In the genomic region with DNA sequence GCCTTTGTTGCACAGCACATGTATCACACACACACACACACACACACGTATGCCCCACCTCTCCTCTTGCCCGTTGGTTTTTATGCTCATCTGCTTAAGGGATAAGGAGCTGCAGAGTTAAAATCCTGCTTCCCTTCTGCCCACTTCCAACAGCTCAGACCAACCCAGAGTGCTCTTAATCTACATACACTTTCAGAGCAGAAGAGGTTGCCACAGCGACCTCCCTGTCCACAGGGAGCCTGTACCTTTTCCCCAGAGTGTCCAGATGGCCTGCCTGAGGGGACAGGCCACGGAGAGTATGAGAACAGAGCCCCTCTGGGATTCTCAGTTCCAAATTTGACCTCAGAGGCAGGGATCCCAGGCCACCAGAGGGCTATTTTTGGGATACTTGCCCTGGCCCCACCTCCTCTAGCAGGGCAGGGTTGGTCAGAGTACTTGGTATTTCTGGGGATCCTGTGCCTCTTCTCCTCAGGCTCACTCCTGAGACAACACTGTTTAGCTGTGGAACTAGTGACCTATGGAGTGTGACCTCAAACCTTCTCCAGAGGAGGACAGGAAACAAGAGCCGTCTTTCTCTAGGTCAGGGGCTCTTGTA, we compare ENCODE assay signal across 17 mouse cellular contexts. TPM values are rescaled to one million over a fixed set of nuclear protein-coding genes. Genes with fewer than 3 reads are reported as not detected.
DNase-seq lines count a peak whose midpoint lies in the region; ATAC-seq and TF ChIP-seq lines count a peak whose summit lies in the region.
"Had no signal": no experiment of that assay in that cellular context is flagged by ENCODE, and none has a peak within 500 bp of the region (broad histone marks: within the 10 kb centered on the region; RNA-seq: fewer than 3 reads in every experiment).

No protein-coding gene starts in this region.

- no peak overlapping the region for H3K9ac ChIP-seq in lung, postnatal 0 days (replicated peaks; ENCODE audit: low read depth)
- peak overlapping the region; percentile 29; the same call in 1 of the 2 replicates for H3K9ac ChIP-seq in heart, embryonic 11.5 days (ENCODE audit: low read depth, low read length)
- H3K9ac ChIP-seq in forebrain, postnatal 0 days: no peak overlapping the region

- peak overlapping the region; percentile 77 for H3K27ac ChIP-seq in gastrocnemius, adult 2 months
- H3K27ac ChIP-seq in lung, postnatal 0 days (ENCODE audit: low read length): no peak overlapping the region
- H3K27ac ChIP-seq in heart, embryonic 11.5 days (ENCODE audit: low read depth, low read length): peak overlapping the region; percentile 36; the same call in 1 of the 2 replicates
- no peak overlapping the region for H3K27ac ChIP-seq in forebrain, postnatal 0 days (ENCODE audit: low read depth, low read length)
- H3K27ac ChIP-seq: hindbrain, postnatal 0 days had no signal

- TF ChIP-seq EP300 in lung, postnatal 0 days (IDR thresholded peaks at IDR 0.05): no peak

- intact Hi-C loops in gastrocnemius, adult 2 months (cut with DNase I): no loop called here

- ATAC-seq in lung, postnatal 0 days: peak; percentile 19; the same call in 1 of the 2 replicates
- ATAC-seq in heart, embryonic 11.5 days (replicated peaks; ENCODE audit: insufficient number of reproducible peaks, low FRiP score, low TSS enrichment): no peak
- ATAC-seq in forebrain, postnatal 0 days: no peak
- ATAC-seq: hindbrain, postnatal 0 days; Patski had no signal

- H3K9me3 ChIP-seq in lung, postnatal 0 days (ENCODE audit: low read length): no peaks in the 10 kb centered on the region
- no peaks in the 10 kb centered on the region for H3K9me3 ChIP-seq in heart, embryonic 11.5 days (replicated peaks; ENCODE audit: control insufficient read depth, low read length)
- H3K9me3 ChIP-seq in forebrain, postnatal 0 days (ENCODE audit: low read length): no peaks in the 10 kb centered on the region

- peak; percentile 45 for TF ChIP-seq CTCF in gastrocnemius, adult 2 months (IDR thresholded peaks at IDR 0.05)
- TF ChIP-seq CTCF in lung, postnatal 0 days (IDR thresholded peaks at IDR 0.05): no peak; the same call in 1 of the 2 replicates
- TF ChIP-seq CTCF in forebrain, postnatal 0 days (IDR thresholded peaks at IDR 0.05; ENCODE audit: low read depth): no peak

- H3K4me3 ChIP-seq in gastrocnemius, adult 2 months: peak overlapping the region; percentile 52
- no peak overlapping the region for H3K4me3 ChIP-seq in lung, postnatal 0 days (ENCODE audit: low read depth, low read length)
- no peak overlapping the region for H3K4me3 ChIP-seq in heart, embryonic 11.5 days (ENCODE audit: low read depth, low read length)
- H3K4me3 ChIP-seq in forebrain, postnatal 0 days (ENCODE audit: low read depth, low read length): no peak overlapping the region

- 27% methylated on average over 5 of the region's 5 CpGs for WGBS in lung, postnatal 0 days
- WGBS in heart, embryonic 11.5 days (ENCODE audit: insufficient replicate concordance): 27% methylated on average over 5 of the region's 5 CpGs
- 36% methylated on average over 5 of the region's 5 CpGs for WGBS in forebrain, postnatal 0 days

- no peaks in the 10 kb centered on the region for H3K27me3 ChIP-seq in lung, postnatal 0 days (replicated peaks; ENCODE audit: insufficient read depth, low read length)
- no peaks in the 10 kb centered on the region for H3K27me3 ChIP-seq in heart, embryonic 11.5 days (ENCODE audit: control insufficient read depth, insufficient read depth, low read length)
- no peaks in the 10 kb centered on the region for H3K27me3 ChIP-seq in forebrain, postnatal 0 days (ENCODE audit: insufficient read depth, low read length)
- H3K27me3 ChIP-seq: Patski had no signal

- H3K36me3 ChIP-seq in lung, postnatal 0 days (ENCODE audit: insufficient read depth, low read length): no peaks in the 10 kb centered on the region
- no peaks in the 10 kb centered on the region for H3K36me3 ChIP-seq in heart, embryonic 11.5 days (ENCODE audit: control insufficient read depth, insufficient read depth, low read length)
- no peaks in the 10 kb centered on the region for H3K36me3 ChIP-seq in forebrain, postnatal 0 days (ENCODE audit: insufficient read depth)

- no peak overlapping the region for H3K4me2 ChIP-seq in lung, postnatal 0 days (replicated peaks; ENCODE audit: low read depth, low read length)
- no peak overlapping the region for H3K4me2 ChIP-seq in heart, embryonic 11.5 days
- no peak overlapping the region for H3K4me2 ChIP-seq in forebrain, postnatal 0 days (ENCODE audit: low read depth)

- H3K4me1 ChIP-seq in lung, postnatal 0 days (ENCODE audit: insufficient read depth, low read depth, low read length): no peaks in the 10 kb centered on the region
- H3K4me1 ChIP-seq in heart, embryonic 11.5 days (ENCODE audit: control insufficient read depth, insufficient read depth, low read length): peaks cover 25% of the 10 kb centered on the region
- H3K4me1 ChIP-seq in forebrain, postnatal 0 days (ENCODE audit: insufficient read depth): no peaks in the 10 kb centered on the region

- peak; percentile 70 for DNase-seq in gastrocnemius, adult 2 months
- DNase-seq in gastrocnemius, postnatal 25 days: no peak
- no peak for DNase-seq in lung, postnatal 0 days (ENCODE audit: low spot score)
- no peak for DNase-seq in lung, adult 18-20 months
- DNase-seq in retina, embryonic 14.5 days (ENCODE audit: low spot score): peak; percentile 30
- DNase-seq in forebrain, postnatal 0 days: no peak
- no peak for DNase-seq in ovary, adult 18-20 months (ENCODE audit: low spot score)
- DNase-seq: kidney, postnatal 4 days; right cerebral cortex, adult 18-20 months had no signal

RNA-seq across cellular contexts. Expression of gene Zdhhc19, which starts 39.2 kb away (rescaled TPM):
- total RNA-seq in gastrocnemius, adult 2 months (2021): not detected
- not detected for total RNA-seq in gastrocnemius, postnatal 25 days (2021)
- not detected in 2 replicates for polyA plus RNA-seq in lung, postnatal 0 days (2015; fragmentation: Nextera tagmentation; extraction: Ambion mirVana)
- polyA plus RNA-seq in heart, embryonic 11.5 days (2014; fragmentation: Nextera tagmentation; extraction: Ambion mirVana): 0.27 TPM in 1 of 2 replicates, not detected in the other
- not detected in 2 replicates for total RNA-seq in forebrain, postnatal 0 days (2014; rRNA removed)
- polyA plus RNA-seq in forebrain, postnatal 0 days (2015; fragmentation: Nextera tagmentation; extraction: Ambion mirVana): 0.24 TPM in 1 of 2 replicates, not detected in the other
- total RNA-seq: adrenal gland, postnatal 36 days; hindbrain, postnatal 0 days; left cerebral cortex, postnatal 10 days had no signal
- polyA plus RNA-seq: embryonic facial prominence, embryonic 14.5 days; frontal cortex, adult 2 months; Patski; stomach, embryonic 14.5 days had no signal

RNA-seq across cellular contexts. Expression of gene Slc51a, which starts 47.6 kb away (rescaled TPM):
- not detected for total RNA-seq in gastrocnemius, adult 2 months (2021)
- total RNA-seq in gastrocnemius, postnatal 25 days (2021): not detected
- polyA plus RNA-seq in lung, postnatal 0 days (2015; fragmentation: Nextera tagmentation; extraction: Ambion mirVana): 0.30 and 0.41 TPM in 2 replicates
- polyA plus RNA-seq in heart, embryonic 11.5 days (2014; fragmentation: Nextera tagmentation; extraction: Ambion mirVana): 3.2 and 3.8 TPM in 2 replicates
- total RNA-seq in forebrain, postnatal 0 days (2014; rRNA removed): not detected in 2 replicates
- 0.13 and 0.25 TPM in 2 replicates for polyA plus RNA-seq in forebrain, postnatal 0 days (2015; fragmentation: Nextera tagmentation; extraction: Ambion mirVana)
- total RNA-seq: hindbrain, postnatal 0 days; left cerebral cortex, postnatal 10 days had no signal
- polyA plus RNA-seq: frontal cortex, adult 2 months; hindbrain, postnatal 0 days had no signal

Comparison
In these comparisons a context has a peak if more than half of its experiments do, and no peak if none do; other contexts are left out.
1. DNase-seq: peak in gastrocnemius, adult 2 months (single experiment) and retina, embryonic 14.5 days (single experiment); none in gastrocnemius, postnatal 25 days (single experiment), lung, postnatal 0 days (single experiment), lung, adult 18-20 months (0 of 2), forebrain, postnatal 0 days (single experiment) and ovary, adult 18-20 months (single experiment).
2. H3K27ac ChIP-seq: peak in gastrocnemius, adult 2 months (single experiment) and heart, embryonic 11.5 days (single experiment); none in lung, postnatal 0 days (single experiment) and forebrain, postnatal 0 days (single experiment).